Mouse (Mus musculus): ENCODE data around the gene Sh3rf1.

DNA sequence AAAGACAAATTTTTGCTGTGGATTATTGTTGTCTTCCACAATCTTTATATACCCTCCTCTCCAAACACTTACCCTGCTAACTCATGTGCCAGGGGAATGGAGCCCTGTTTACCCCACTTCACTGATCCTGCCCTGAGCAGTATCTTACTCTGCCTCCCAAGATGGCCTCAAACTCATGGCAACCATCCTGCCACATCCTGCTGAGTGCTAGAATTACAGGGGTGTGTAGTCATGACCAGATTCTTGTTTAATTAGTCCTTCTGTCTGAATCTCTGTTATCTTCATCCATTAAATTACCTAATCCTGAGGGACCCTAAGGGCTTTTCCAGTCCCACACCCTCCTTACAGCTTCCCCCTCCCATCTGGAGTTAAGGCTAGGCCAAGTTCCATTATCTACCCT lies 201.5 kb downstream of the Sh3rf1 start:
- no peak for TF ChIP-seq CTCF (IDR thresholded peaks at IDR 0.05; ENCODE audit: insufficient read depth, low read length)
- no peak for TF ChIP-seq POLR2A (IDR thresholded peaks at IDR 0.05; ENCODE audit: borderline replicate concordance, extremely low read depth, low read depth, low read length)

Data from lung, adult 2 months (tissue).